Mouse (Mus musculus) embryonic fibroblast, embryonic 13.5 days (primary cell): ENCODE data around the gene Cables2. TPM values are rescaled to one million over a fixed set of nuclear protein-coding genes. Genes with fewer than 3 reads are reported as not detected.
"Not testable (repeated sequence)": the region's sequence is repeated elsewhere in the genome, so short reads cannot be mapped to it uniquely, and the experiment has no call there.

ENCODE experiments used
- H3K27ac ChIP-seq: 2 replicates; pipeline ENCODE4 v1.5.1; 2012; ENCODE audit warnings: low read length, control low read depth, inconsistent platforms; ENCODE audit not compliant: insufficient read depth
- H3K4me1 ChIP-seq: 2 replicates; pipeline ENCODE4 v1.6.1; 2011; ENCODE audit warnings: low read length; ENCODE audit not compliant: control insufficient read depth, insufficient read depth
- H3K4me3 ChIP-seq: 2 replicates; pipeline ENCODE4 v1.5.1; 2011; ENCODE audit warnings: mild to moderate bottlenecking, control low read depth, low read length; ENCODE audit not compliant: insufficient read depth
- CTCF ChIP-seq: IDR thresholded peaks from 2 replicates; pipeline ENCODE4 v1.5.1; 2011; ENCODE audit warnings: mild to moderate bottlenecking, control low read depth, low read length, moderate library complexity, borderline replicate concordance; ENCODE audit not compliant: insufficient read depth
- POLR2A ChIP-seq: IDR thresholded peaks from 2 replicates; pipeline ENCODE4 v1.6.1; 2011; ENCODE audit warnings: low read depth, mild to moderate bottlenecking, control low read depth, low read length, moderate library complexity
- polyA plus RNA-seq: library from polyadenylated mRNA; stranded (reverse); fragments of >200 nt; gene quantifications from 2 replicates; pipeline ENCODE4 v1.2.4, GENCODE M21; 2011; ENCODE audit warnings: low read depth; ENCODE audit not compliant: missing spikeins, insufficient read length

Gene Cables2
- polyA plus RNA-seq, 1 experiment, result 12.5 TPM

GRCm38 (mm10) chr2:180270537-180271255 lies 2.6 kb downstream of the Cables2 start:
- Histone ChIP-seq H3K27ac (no peak overlapping the region), H3K4me3 (no peak overlapping the region), H3K4me1 (no peaks in the 10 kb centered on the region)
- TF ChIP-seq CTCF (no peak), POLR2A (no peak)

GRCm38 (mm10) chr2:180269329-180269728 lies 4.0 kb downstream of the Cables2 start:
- H3K4me1 ChIP-seq, result no peaks in the 10 kb centered on the region
- TF ChIP-seq POLR2A (no peak), CTCF (no peak)
- no peak overlapping the region for H3K4me3 ChIP-seq
- H3K27ac ChIP-seq, result no peak overlapping the region

- Histone ChIP-seq H3K4me3 (no peak overlapping the region), H3K4me1 (no peaks in the 10 kb centered on the region), H3K27ac (no peak overlapping the region)
- TF ChIP-seq CTCF, result no peak
- TF ChIP-seq POLR2A, result no peak
These were observed 5.3 kb downstream of the Cables2 start for GRCm38 (mm10) chr2:180267955-180268354.

- peaks cover 4% of the 10 kb centered on the region; the same call in 1 of the 2 replicates for H3K4me1 ChIP-seq
- H3K27ac ChIP-seq, result no peak overlapping the region
- TF ChIP-seq POLR2A (no peak), CTCF (no peak)
- no peak overlapping the region for H3K4me3 ChIP-seq
These were observed 10.4 kb downstream of the Cables2 start for GRCm38 (mm10) chr2:180262891-180263290.

- Histone ChIP-seq H3K4me3 (no peak overlapping the region), H3K4me1 (peaks cover 4% of the 10 kb centered on the region; the same call in 1 of the 2 replicates), H3K27ac (no peak overlapping the region)
- TF ChIP-seq POLR2A, result no peak
These were observed 10.9 kb downstream of the Cables2 start for GRCm38 (mm10) chr2:180262441-180262840.

GRCm38 (mm10) chr2:180261901-180262300 lies 11.4 kb downstream of the Cables2 start:
- TF ChIP-seq POLR2A, result no peak
- no peak for TF ChIP-seq CTCF
- H3K4me1 ChIP-seq, result peaks cover 4% of the 10 kb centered on the region; the same call in 1 of the 2 replicates
- no peak overlapping the region for H3K4me3 ChIP-seq
- H3K27ac ChIP-seq, result no peak overlapping the region

GRCm38 (mm10) chr2:180260610-180261480 lies 12.5 kb downstream of the Cables2 start:
- no peak overlapping the region for H3K27ac ChIP-seq
- peak; percentile 30; the same call in 1 of the 2 replicates for TF ChIP-seq POLR2A
- TF ChIP-seq CTCF, result no peak
- peaks cover 4% of the 10 kb centered on the region; the same call in 1 of the 2 replicates for H3K4me1 ChIP-seq
- H3K4me3 ChIP-seq, result no peak overlapping the region

GRCm38 (mm10) chr2:180259826-180260609 lies 13.3 kb downstream of the Cables2 start:
- not testable (repeated sequence) for H3K4me3 ChIP-seq, H3K27ac ChIP-seq, H3K4me1 ChIP-seq
- 0 out of 2 replicates have a peak, but pooled peaks have one; percentile 6 for TF ChIP-seq POLR2A

- not testable (repeated sequence) for H3K4me3 ChIP-seq, H3K4me1 ChIP-seq, H3K27ac ChIP-seq
These were observed 14.3 kb downstream of the Cables2 start for GRCm38 (mm10) chr2:180258951-180259484.
